Mouse (Mus musculus) megakaryocyte, adult 5-6 weeks (primary cell): ENCODE results near the gene Syk. TPM values are rescaled to one million over a fixed set of nuclear protein-coding genes. Genes with fewer than 3 reads are reported as not detected.

Experiments used
- ATAC-seq: 2 replicates; pipeline ENCODE4 v1.8.0; 2016; ENCODE audit warnings: mild to moderate bottlenecking, inconsistent platforms; ENCODE audit not compliant: poor library complexity, severe bottlenecking
- total RNA-seq, 2 experiments: library from RNA; stranded (forward) in 1 of 2; stranded (reverse) in 1 of 2; fragments of 153-499, 151-499 nt in 1 of 2; fragments of 221-1000, 200-1000 nt in 1 of 2; gene quantifications; 2 replicates each; pipeline versions ENCODE4 v1.2.3 to v1.2.4; 2015 to 2017

Gene Syk
- total RNA-seq, 2 experiments from 2014 or later: 87.8 to 157 TPM

DNA sequence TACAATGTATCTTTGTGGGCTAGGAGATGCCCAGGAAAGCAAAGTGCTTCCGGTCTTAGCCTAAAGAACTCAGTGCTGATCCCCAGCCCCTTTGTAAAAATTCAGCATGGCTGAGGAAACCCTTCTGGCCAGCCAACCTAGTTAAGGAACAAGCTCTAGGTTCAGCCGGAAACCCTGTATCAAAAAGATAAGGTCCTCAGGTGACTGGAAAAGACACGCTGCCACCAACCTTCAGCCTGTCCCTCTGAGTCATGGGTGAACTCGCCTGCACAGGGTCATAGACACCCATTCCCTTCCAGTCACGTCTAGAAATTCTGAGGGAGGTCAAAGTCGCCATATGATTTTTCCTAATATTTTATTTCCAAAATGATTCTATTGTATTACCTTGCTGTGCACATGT is 109.3 kb downstream of the Syk start:
- no peak for ATAC-seq

DNA sequence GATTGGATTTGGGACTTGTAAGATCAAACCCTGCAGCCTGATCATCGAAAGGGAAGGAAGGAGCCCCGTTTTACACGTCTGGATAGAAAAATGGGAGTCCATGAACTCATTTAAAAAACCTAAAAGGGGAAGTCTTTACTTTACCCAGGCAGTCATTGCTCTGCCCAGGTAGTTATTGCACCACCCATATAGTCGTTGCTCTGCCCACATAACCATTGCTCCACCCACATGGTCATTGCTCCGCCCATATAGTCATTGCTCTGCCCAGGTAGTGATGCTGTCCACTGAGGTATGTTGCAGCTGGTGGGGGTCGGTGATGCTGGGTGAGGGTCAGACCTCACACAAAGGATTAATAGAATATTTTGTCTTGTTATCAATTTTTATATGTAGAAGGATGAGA is 111.9 kb downstream of the Syk start:
- no peak for ATAC-seq

Other genes starting within 250 kb of the Syk start
- gene Diras2, start 51.9 kb upstream of the Syk start, total RNA-seq (2015): 0.30 and 0.54 TPM in 2 replicates
- 0.04 TPM in 1 of 2 replicates, not detected in the other for gene Diras2, start 51.9 kb upstream of the Syk start, total RNA-seq (2017)